Mouse (Mus musculus): ENCODE measurements at regions not wholly inside any gene's neighbourhood (a gene's known extent, or its start where the extent isn't known, plus 50 kb on each side); places are given as distances from the start of the nearest gene placed in this dataset.

DNA sequence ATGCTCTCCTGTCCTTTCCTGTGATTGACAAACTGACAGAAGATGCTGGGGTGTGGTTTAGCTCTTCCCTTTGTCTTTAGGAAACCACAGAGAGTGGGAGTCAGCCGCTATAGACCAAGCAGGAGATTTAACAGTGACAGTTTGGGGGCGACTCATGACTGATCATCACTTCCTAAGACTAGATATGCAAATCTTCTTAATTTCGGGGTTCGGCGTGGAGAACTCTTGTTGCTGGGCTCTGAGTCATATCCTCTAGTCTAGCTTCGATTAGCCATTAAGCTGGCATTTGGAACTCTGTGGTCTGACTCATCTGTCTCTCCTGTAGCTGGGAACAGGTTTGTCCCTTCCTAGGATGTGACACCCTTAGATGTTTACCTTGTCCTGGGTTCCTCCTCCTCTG is 84.6 kb upstream of the Cadm1 start:
- H3K9ac ChIP-seq (ENCODE audit: low read depth, low read length): no peak overlapping the region
- H3K36me3 ChIP-seq (ENCODE audit: control insufficient read depth, insufficient read depth, low read length): no peaks in the 10 kb centered on the region
- H3K27ac ChIP-seq (replicated peaks; ENCODE audit: insufficient read depth, low read depth, low read length): no peak overlapping the region
- no peak for DNase-seq (ENCODE audit: extremely low read depth, low read depth, low spot score)
- no peaks in the 10 kb centered on the region for H3K4me1 ChIP-seq (ENCODE audit: control insufficient read depth, insufficient read depth, low read length)
- no peaks in the 10 kb centered on the region for H3K79me2 ChIP-seq (ENCODE audit: control insufficient read depth, insufficient read depth, low read length)
- H3K4me3 ChIP-seq (ENCODE audit: insufficient read depth, low read depth, low read length): no peak overlapping the region
- no peaks in the 10 kb centered on the region for H3K27me3 ChIP-seq (ENCODE audit: control insufficient read depth, insufficient read depth, low read length)
- WGBS: 58% methylated on average over 6 of the region's 6 CpGs
- TF ChIP-seq POLR2A (IDR thresholded peaks at IDR 0.05; ENCODE audit: extremely low read depth, insufficient read depth, low read length) (no peak), CTCF (IDR thresholded peaks at IDR 0.05; ENCODE audit: low read depth, low read length) (no peak)

DNA sequence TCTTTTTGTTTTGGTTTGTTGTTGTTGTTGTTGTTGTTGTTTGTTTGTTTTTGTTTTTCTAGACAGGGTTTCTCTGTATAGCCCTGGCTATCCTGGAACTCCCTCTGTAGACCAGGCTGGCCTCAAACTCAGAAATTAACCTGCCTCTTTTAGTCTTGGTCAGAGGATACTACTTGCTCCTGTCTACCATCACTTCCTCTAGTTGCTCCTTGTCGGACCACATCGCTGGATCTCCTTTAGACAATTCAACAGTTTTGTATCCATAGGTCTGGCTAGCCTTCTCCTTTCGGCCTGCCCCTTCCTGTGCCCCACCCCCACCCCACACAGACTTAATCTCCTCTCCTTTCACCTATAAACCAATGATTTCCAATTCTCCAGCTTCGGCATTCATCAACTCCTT is 77.2 kb upstream of the Cadm1 start:
- H3K79me2 ChIP-seq (ENCODE audit: control insufficient read depth, insufficient read depth, low read length): no peaks in the 10 kb centered on the region
- DNase-seq (ENCODE audit: extremely low read depth, low read depth, low spot score): no peak
- H3K4me1 ChIP-seq (ENCODE audit: control insufficient read depth, insufficient read depth, low read length): no peaks in the 10 kb centered on the region
- H3K9ac ChIP-seq (ENCODE audit: low read depth, low read length): no peak overlapping the region
- no peak overlapping the region for H3K27ac ChIP-seq (replicated peaks; ENCODE audit: insufficient read depth, low read depth, low read length)
- 85% methylated on average over 4 of the region's 4 CpGs for WGBS
- no peaks in the 10 kb centered on the region for H3K27me3 ChIP-seq (ENCODE audit: control insufficient read depth, insufficient read depth, low read length)
- no peaks in the 10 kb centered on the region for H3K36me3 ChIP-seq (ENCODE audit: control insufficient read depth, insufficient read depth, low read length)
- no peak overlapping the region for H3K4me3 ChIP-seq (ENCODE audit: insufficient read depth, low read depth, low read length)
- TF ChIP-seq CTCF (IDR thresholded peaks at IDR 0.05; ENCODE audit: low read depth, low read length) (no peak), POLR2A (IDR thresholded peaks at IDR 0.05; ENCODE audit: extremely low read depth, insufficient read depth, low read length) (no peak)

DNA sequence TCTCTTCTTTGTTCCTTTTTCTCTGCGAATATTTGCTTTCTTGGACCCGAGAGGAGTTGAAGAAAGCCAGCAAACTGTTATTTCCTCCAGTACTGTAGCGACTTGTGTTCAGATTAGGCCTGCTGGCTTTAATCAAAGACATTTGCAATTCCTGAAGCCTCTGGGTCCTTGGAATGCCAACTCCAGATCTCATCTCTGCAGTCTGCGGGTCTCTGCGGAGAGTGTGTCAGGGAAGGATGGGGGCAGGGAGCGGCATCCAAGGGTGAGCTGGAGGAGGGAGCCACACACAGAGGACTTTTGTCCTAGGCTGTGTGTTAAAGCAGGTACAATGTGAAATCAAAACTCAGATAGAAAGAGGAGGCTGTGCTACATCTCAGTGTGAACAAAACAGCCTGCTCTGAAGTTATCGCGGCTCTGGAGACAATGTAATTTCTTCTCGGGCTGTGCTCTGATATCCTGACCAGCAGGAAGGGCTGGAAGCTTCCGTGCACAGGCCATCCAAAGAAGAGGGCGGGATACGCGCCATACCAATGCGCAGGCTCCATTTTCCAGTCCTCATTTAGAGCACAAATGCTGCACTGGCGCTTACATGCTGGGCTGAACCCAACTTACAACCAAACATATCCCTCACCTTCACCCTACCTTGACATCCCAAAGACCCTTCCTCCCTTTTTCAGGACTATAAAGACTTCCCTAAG is 71.1 kb upstream of the Cadm1 start:
- WGBS: 71% methylated on average over 15 of the region's 15 CpGs
- H3K27me3 ChIP-seq (ENCODE audit: control insufficient read depth, insufficient read depth, low read length): no peaks in the 10 kb centered on the region
- H3K4me1 ChIP-seq (ENCODE audit: control insufficient read depth, insufficient read depth, low read length): no peaks in the 10 kb centered on the region
- no peak for DNase-seq (ENCODE audit: extremely low read depth, low read depth, low spot score)
- H3K9ac ChIP-seq (ENCODE audit: low read depth, low read length): no peak overlapping the region
- no peak overlapping the region for H3K27ac ChIP-seq (replicated peaks; ENCODE audit: insufficient read depth, low read depth, low read length)
- no peak for TF ChIP-seq POLR2A (IDR thresholded peaks at IDR 0.05; ENCODE audit: extremely low read depth, insufficient read depth, low read length)
- no peak for TF ChIP-seq CTCF (IDR thresholded peaks at IDR 0.05; ENCODE audit: low read depth, low read length)
- no peak overlapping the region for H3K4me3 ChIP-seq (ENCODE audit: insufficient read depth, low read depth, low read length)
- H3K36me3 ChIP-seq (ENCODE audit: control insufficient read depth, insufficient read depth, low read length): no peaks in the 10 kb centered on the region
- no peaks in the 10 kb centered on the region for H3K79me2 ChIP-seq (ENCODE audit: control insufficient read depth, insufficient read depth, low read length)

DNA sequence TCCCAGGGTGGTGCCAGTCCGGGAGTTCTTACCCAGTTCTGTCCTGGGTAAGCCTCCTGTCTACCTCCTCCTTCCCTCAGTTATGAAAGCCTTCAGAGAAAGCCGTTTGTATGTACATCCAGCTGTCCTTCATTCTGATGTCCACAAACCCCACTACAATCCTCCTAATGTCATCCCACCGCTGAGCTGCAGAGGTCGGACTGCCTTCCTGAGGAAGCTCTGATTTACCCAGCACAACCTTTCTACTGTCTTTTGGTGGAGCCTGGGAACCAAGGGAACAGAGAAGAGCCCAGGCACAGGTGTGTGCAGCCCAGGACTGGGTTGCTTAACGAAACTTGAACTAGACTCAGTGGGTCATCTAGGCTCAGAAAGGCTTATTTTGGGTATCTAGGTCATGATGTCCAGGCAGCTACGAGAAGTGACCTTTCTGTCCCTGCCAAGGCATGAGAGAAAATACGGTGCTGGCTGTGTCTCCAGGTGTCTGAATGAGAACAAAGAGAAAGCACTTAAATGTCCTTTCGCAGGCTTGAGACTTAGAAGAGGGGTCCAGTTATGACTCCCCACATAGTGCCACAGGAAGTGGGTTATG is 70.4 kb upstream of the Cadm1 start:
- 69% methylated on average over 8 of the region's 8 CpGs for WGBS
- Histone ChIP-seq H3K4me1 (ENCODE audit: control insufficient read depth, insufficient read depth, low read length) (no peaks in the 10 kb centered on the region), H3K27ac (replicated peaks; ENCODE audit: insufficient read depth, low read depth, low read length) (no peak overlapping the region), H3K79me2 (ENCODE audit: control insufficient read depth, insufficient read depth, low read length) (no peaks in the 10 kb centered on the region), H3K9ac (ENCODE audit: low read depth, low read length) (no peak overlapping the region), H3K27me3 (ENCODE audit: control insufficient read depth, insufficient read depth, low read length) (no peaks in the 10 kb centered on the region), H3K36me3 (ENCODE audit: control insufficient read depth, insufficient read depth, low read length) (no peaks in the 10 kb centered on the region), H3K4me3 (ENCODE audit: insufficient read depth, low read depth, low read length) (no peak overlapping the region)
- peak; percentile 50 for DNase-seq (ENCODE audit: extremely low read depth, low read depth, low spot score)
- no peak for TF ChIP-seq POLR2A (IDR thresholded peaks at IDR 0.05; ENCODE audit: extremely low read depth, insufficient read depth, low read length)
- TF ChIP-seq CTCF (IDR thresholded peaks at IDR 0.05; ENCODE audit: low read depth, low read length): no peak

DNA sequence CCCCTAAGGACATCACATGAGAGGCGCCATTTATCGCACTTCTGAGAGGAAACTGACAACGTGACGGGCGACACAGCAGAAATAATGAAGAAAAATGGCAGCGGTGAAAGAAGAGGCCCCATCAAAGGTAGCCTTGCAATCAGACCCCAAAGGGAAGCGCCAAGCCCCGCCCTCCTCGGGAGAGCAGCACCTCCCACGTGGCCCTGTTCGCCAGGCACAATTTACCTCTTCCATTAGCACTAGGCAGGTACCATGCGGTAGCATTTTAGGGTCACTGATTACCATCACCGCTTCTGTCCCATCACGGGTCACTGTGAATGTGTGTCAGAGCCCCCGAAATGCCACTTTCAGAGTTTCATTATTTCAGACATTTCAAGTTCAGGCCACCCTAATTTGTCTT is 69.7 kb upstream of the Cadm1 start:
- Histone ChIP-seq H3K27ac (replicated peaks; ENCODE audit: insufficient read depth, low read depth, low read length) (no peak overlapping the region), H3K9ac (ENCODE audit: low read depth, low read length) (no peak overlapping the region), H3K27me3 (ENCODE audit: control insufficient read depth, insufficient read depth, low read length) (no peaks in the 10 kb centered on the region), H3K79me2 (ENCODE audit: control insufficient read depth, insufficient read depth, low read length) (no peaks in the 10 kb centered on the region), H3K36me3 (ENCODE audit: control insufficient read depth, insufficient read depth, low read length) (no peaks in the 10 kb centered on the region), H3K4me1 (ENCODE audit: control insufficient read depth, insufficient read depth, low read length) (no peaks in the 10 kb centered on the region), H3K4me3 (ENCODE audit: insufficient read depth, low read depth, low read length) (no peak overlapping the region)
- WGBS: 90% methylated on average over 15 of the region's 15 CpGs
- TF ChIP-seq CTCF (IDR thresholded peaks at IDR 0.05; ENCODE audit: low read depth, low read length) (no peak), POLR2A (IDR thresholded peaks at IDR 0.05; ENCODE audit: extremely low read depth, insufficient read depth, low read length) (no peak)
- no peak for DNase-seq (ENCODE audit: extremely low read depth, low read depth, low spot score)

DNA sequence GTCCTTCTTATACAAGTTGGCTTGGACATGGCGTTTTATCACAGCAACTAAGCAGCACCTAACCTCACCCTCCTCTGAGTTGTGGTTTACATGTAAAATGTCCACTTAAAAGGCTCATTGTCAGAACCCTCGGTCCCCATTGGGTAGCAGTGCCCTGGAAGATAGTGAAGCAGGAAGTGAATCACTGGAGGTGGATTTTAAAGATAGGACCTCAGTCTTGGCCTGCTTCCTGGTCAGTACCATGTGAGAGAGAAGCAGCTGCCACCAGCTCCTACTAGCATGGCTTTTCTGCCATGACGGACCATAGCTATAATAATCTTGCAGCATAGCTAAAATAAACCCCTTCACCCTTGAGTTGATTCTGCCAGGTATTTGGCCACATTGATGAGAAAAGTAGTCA is 68.1 kb upstream of the Cadm1 start:
- Histone ChIP-seq H3K4me3 (ENCODE audit: insufficient read depth, low read depth, low read length) (no peak overlapping the region), H3K4me1 (ENCODE audit: control insufficient read depth, insufficient read depth, low read length) (no peaks in the 10 kb centered on the region)
- WGBS: 81% methylated on average over 3 of the region's 3 CpGs

More for the DNA sequence above, 68.1 kb upstream of the Cadm1 start:
- Histone ChIP-seq H3K79me2 (ENCODE audit: control insufficient read depth, insufficient read depth, low read length) (no peaks in the 10 kb centered on the region), H3K9ac (ENCODE audit: low read depth, low read length) (no peak overlapping the region), H3K36me3 (ENCODE audit: control insufficient read depth, insufficient read depth, low read length) (no peaks in the 10 kb centered on the region), H3K27ac (replicated peaks; ENCODE audit: insufficient read depth, low read depth, low read length) (no peak overlapping the region), H3K27me3 (ENCODE audit: control insufficient read depth, insufficient read depth, low read length) (no peaks in the 10 kb centered on the region)
- TF ChIP-seq POLR2A (IDR thresholded peaks at IDR 0.05; ENCODE audit: extremely low read depth, insufficient read depth, low read length) (no peak), CTCF (IDR thresholded peaks at IDR 0.05; ENCODE audit: low read depth, low read length) (no peak)
- DNase-seq (ENCODE audit: extremely low read depth, low read depth, low spot score): no peak
